Mouse (Mus musculus) cortical plate, adult 2 months (tissue): Measurements from ENCODE around the gene Tex12. TPM values are rescaled to one million over a fixed set of nuclear protein-coding genes. Genes with fewer than 3 reads are reported as not detected.

ENCODE experiments used
- H3K27ac ChIP-seq: fragments of 200-500 bp; 2 replicates; pipeline ENCODE4 v1.5.1; 2012; ENCODE audit warnings: low read length, control low read depth, inconsistent platforms; ENCODE audit not compliant: insufficient read depth
- H3K4me1 ChIP-seq: fragments of 200-500 bp; 2 replicates; pipeline ENCODE4 v1.6.1; 2011; ENCODE audit warnings: low read length; ENCODE audit not compliant: control insufficient read depth, insufficient read depth
- H3K4me3 ChIP-seq: fragments of 200-500 bp; 2 replicates; pipeline ENCODE4 v1.5.1; 2011; ENCODE audit warnings: mild to moderate bottlenecking, low read length, control low read depth; ENCODE audit not compliant: insufficient read depth
- CTCF ChIP-seq: fragments of 200-500 bp; IDR thresholded peaks from 2 replicates; pipeline ENCODE4 v1.5.1; 2011; ENCODE audit warnings: mild to moderate bottlenecking, control low read depth, low read length; ENCODE audit not compliant: insufficient read depth; ENCODE audit errors: extremely low read depth
- POLR2A ChIP-seq: fragments of 200-500 bp; IDR thresholded peaks from 2 replicates; pipeline ENCODE4 v1.6.1; 2011; ENCODE audit warnings: mild to moderate bottlenecking, low read length, control low read depth; ENCODE audit not compliant: insufficient read depth; ENCODE audit errors: extremely low read depth
- polyA plus RNA-seq: library from polyadenylated mRNA; depleted of rRNA; stranded (reverse); fragments of >200 nt; gene quantifications from 2 replicates; pipeline ENCODE4 v1.2.3, GENCODE M21; 2012; rRNA removed

The Tex12 gene
- polyA plus RNA-seq, 1 experiment: not detected

DNA sequence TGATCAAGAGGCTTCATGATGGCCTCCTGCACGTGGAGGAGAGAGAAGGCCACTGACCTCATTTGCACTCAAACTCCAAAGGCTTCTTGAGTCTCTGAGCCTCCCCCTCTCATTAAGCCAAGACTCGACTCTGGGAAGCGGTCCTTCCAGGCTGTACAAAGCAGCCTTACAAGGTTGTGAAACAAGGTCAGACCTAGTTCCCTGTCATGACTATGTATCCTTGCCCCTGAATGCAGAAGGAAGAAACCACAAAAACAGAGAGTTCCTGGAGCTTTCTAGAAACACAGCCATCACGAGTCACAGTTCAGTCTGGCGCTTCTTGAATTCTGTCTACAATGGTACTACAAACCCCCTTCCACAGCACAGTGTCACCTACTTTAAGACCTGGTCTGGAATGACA lies 38.6 kb downstream of the Tex12 start:
- H3K4me1 ChIP-seq: 0 out of 2 replicates have a peak, but pooled peaks cover 2% of the 10 kb centered on the region
- H3K27ac ChIP-seq: no peak overlapping the region
- no peak for TF ChIP-seq POLR2A
- TF ChIP-seq CTCF: no peak
- H3K4me3 ChIP-seq: no peak overlapping the region

GRCm38 (mm10) chr9:50521562-50521961 lies 39.6 kb downstream of the Tex12 start:
- TF ChIP-seq CTCF (no peak), POLR2A (no peak)
- Histone ChIP-seq H3K27ac (no peak overlapping the region), H3K4me3 (no peak overlapping the region), H3K4me1 (0 out of 2 replicates have a peak, but pooled peaks cover 2% of the 10 kb centered on the region)

- H3K4me3 ChIP-seq: no peak overlapping the region
- TF ChIP-seq CTCF (no peak), POLR2A (no peak)
These were observed 40.4 kb downstream of the Tex12 start for GRCm38 (mm10) chr9:50520748-50521147.

GRCm38 (mm10) chr9:50518781-50519180 lies 42.3 kb downstream of the Tex12 start:
- TF ChIP-seq POLR2A: no peak
- TF ChIP-seq CTCF: peak; percentile 17; the same call in 1 of the 2 replicates
- no peak overlapping the region for H3K27ac ChIP-seq

More at GRCm38 (mm10) chr9:50520748-50521147, 40.4 kb downstream of the Tex12 start:
- Histone ChIP-seq H3K27ac (no peak overlapping the region), H3K4me1 (0 out of 2 replicates have a peak, but pooled peaks cover 2% of the 10 kb centered on the region)

DNA sequence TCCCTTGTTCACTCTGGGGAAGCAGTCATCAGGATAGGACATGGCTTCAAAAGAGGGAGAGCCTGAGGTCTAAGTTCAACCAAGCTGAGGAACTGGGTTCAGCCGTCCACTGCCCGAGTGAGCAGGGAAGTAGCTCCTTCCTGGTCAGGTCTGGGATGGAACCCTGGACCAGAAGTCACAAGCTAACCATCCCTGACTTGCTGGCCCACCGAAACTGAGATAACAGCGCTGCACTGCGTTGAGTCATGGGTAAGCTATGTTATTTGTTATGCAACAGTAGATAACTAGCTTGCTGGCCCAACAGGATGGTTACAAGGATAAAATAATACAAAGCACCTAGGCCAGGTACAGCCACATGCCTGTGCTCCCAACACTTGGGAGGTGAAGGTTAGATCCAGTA lies 45.7 kb downstream of the Tex12 start:
- H3K4me3 ChIP-seq: no peak overlapping the region
- no peak overlapping the region for H3K27ac ChIP-seq
- no peak for TF ChIP-seq POLR2A
- TF ChIP-seq CTCF: no peak
- H3K4me1 ChIP-seq: no peaks in the 10 kb centered on the region

More at GRCm38 (mm10) chr9:50518781-50519180, 42.3 kb downstream of the Tex12 start:
- H3K4me3 ChIP-seq: no peak overlapping the region
- H3K4me1 ChIP-seq: 0 out of 2 replicates have a peak, but pooled peaks cover 2% of the 10 kb centered on the region

- Histone ChIP-seq H3K27ac (no peak overlapping the region), H3K4me3 (no peak overlapping the region), H3K4me1 (no peaks in the 10 kb centered on the region)
- TF ChIP-seq CTCF (no peak), POLR2A (no peak)
These were observed 53.6 kb downstream of the Tex12 start for GRCm38 (mm10) chr9:50507570-50507969.

Other genes starting within 250 kb of the Tex12 start
- gene Rpl10-ps3, start 216.4 kb downstream of the Tex12 start, polyA plus RNA-seq: 66.9 and 84.2 TPM in 2 replicates
- gene Plet1, start 66.8 kb downstream of the Tex12 start, polyA plus RNA-seq: 0.09 and 0.13 TPM in 2 replicates
- 59.7 and 62.6 TPM in 2 replicates for gene Pts, start 32.6 kb downstream of the Tex12 start, polyA plus RNA-seq
- gene Il18, start 6.5 kb downstream of the Tex12 start, polyA plus RNA-seq: 67.8 and 69.3 TPM in 2 replicates
- 4.3 TPM in 2 replicates for gene Bco2, start 6.1 kb downstream of the Tex12 start, polyA plus RNA-seq
- gene Sdhd, start 42.5 kb upstream of the Tex12 start, polyA plus RNA-seq: 139 and 145 TPM in 2 replicates
- gene Timm8b, start 42.6 kb upstream of the Tex12 start, polyA plus RNA-seq: 465 and 504 TPM in 2 replicates
- 4.4 and 4.9 TPM in 2 replicates for gene Pih1d2, start 56.0 kb upstream of the Tex12 start, polyA plus RNA-seq
- 14.1 and 14.7 TPM in 2 replicates for gene Nkapd1, start 56.1 kb upstream of the Tex12 start, polyA plus RNA-seq
- gene Dlat, start 98.5 kb upstream of the Tex12 start, polyA plus RNA-seq: 49.4 and 49.8 TPM in 2 replicates
- gene Dixdc1, start 178.2 kb upstream of the Tex12 start, polyA plus RNA-seq: 47.0 and 47.2 TPM in 2 replicates
- 2.7 and 3.7 TPM in 2 replicates for gene 2310030G06Rik, start 185.2 kb upstream of the Tex12 start, polyA plus RNA-seq
- gene Cryab, start 190.0 kb upstream of the Tex12 start, polyA plus RNA-seq: 267 and 331 TPM in 2 replicates
- 3.8 and 4.9 TPM in 2 replicates for gene Hspb2, start 191.0 kb upstream of the Tex12 start, polyA plus RNA-seq
- 6.6 and 7.9 TPM in 2 replicates for gene Fdxacb1, start 206.9 kb upstream of the Tex12 start, polyA plus RNA-seq
- 22.2 and 23.7 TPM in 2 replicates for gene Alg9, start 213.7 kb upstream of the Tex12 start, polyA plus RNA-seq
- gene 1110032A03Rik, start 214.2 kb upstream of the Tex12 start, polyA plus RNA-seq: 101 and 102 TPM in 2 replicates